ENCODE assay signal across 23 mouse cellular contexts in genomic region chr10:31555433-31555960, GRCm38 (mm10). TPM values are rescaled to one million over a fixed set of nuclear protein-coding genes. Genes with fewer than 3 reads are reported as not detected.
DNase-seq lines count a peak whose midpoint lies in the region; ATAC-seq and TF ChIP-seq lines count a peak whose summit lies in the region.
"Had no signal": no experiment of that assay in that cellular context is flagged by ENCODE, and none has a peak within 500 bp of the region (broad histone marks: within the 10 kb centered on the region; RNA-seq: fewer than 3 reads in every experiment).

No protein-coding gene starts in this region.

- H3K9ac ChIP-seq in heart, adult 2 months (ENCODE audit: low read depth, low read length): no peak overlapping the region
- no peak overlapping the region for H3K9ac ChIP-seq in heart, embryonic 11.5 days (ENCODE audit: low read depth, low read length)
- H3K9ac ChIP-seq in hindbrain, embryonic 12.5 days: no peak overlapping the region
- H3K9ac ChIP-seq: embryonic facial prominence, embryonic 12.5 days; forebrain, embryonic 13.5 days; forebrain, embryonic 15.5 days; forebrain, postnatal 0 days had no signal

- TF ChIP-seq POLR2A in heart, adult 2 months (IDR thresholded peaks at IDR 0.05; ENCODE audit: insufficient read depth, low read depth, low read length): no peak
- no peak for TF ChIP-seq POLR2A in myocyte (IDR thresholded peaks at IDR 0.05; ENCODE audit: insufficient read length, low read depth)

- H3K4me1 ChIP-seq in heart, adult 2 months (ENCODE audit: control insufficient read depth, insufficient read depth, low read length): no peaks in the 10 kb centered on the region
- no peaks in the 10 kb centered on the region for H3K4me1 ChIP-seq in heart, embryonic 11.5 days (ENCODE audit: control insufficient read depth, insufficient read depth, low read length)
- no peaks in the 10 kb centered on the region for H3K4me1 ChIP-seq in hindbrain, embryonic 12.5 days
- H3K4me1 ChIP-seq: embryonic facial prominence, embryonic 10.5 days; embryonic facial prominence, embryonic 12.5 days had no signal

- 80% methylated on average over 6 of the region's 6 CpGs for WGBS in heart, adult 2 months
- 74% methylated on average over 6 of the region's 6 CpGs for WGBS in heart, embryonic 11.5 days (ENCODE audit: insufficient replicate concordance)
- WGBS in hindbrain, embryonic 12.5 days: 87% methylated on average over 6 of the region's 6 CpGs

- TF ChIP-seq EP300 in heart, adult 2 months (IDR thresholded peaks at IDR 0.05; ENCODE audit: insufficient read depth, low read depth, low read length): no peak

- DNase-seq in heart, adult 2 months: no peak
- DNase-seq in adrenal gland, adult 18-20 months (ENCODE audit: low spot score in 2 of 2): no peak
- DNase-seq: adrenal gland, adult 8-10 months; adrenal gland, postnatal 14 days; adrenal gland, postnatal 36 days; cerebellum, adult 11-12 months; cerebellum, adult 2 months; cerebellum, adult 9-10 months; cerebellum, postnatal 10 days; cerebellum, postnatal 25 days; forebrain, postnatal 0 days had no signal

- intact Hi-C loops in heart, adult 2 months (cut with DNase I): no loop called here

- TF ChIP-seq CTCF in heart, adult 2 months (IDR thresholded peaks at IDR 0.05): 0 out of 2 replicates have a peak, but pooled peaks have one; percentile 7

- H3K9me3 ChIP-seq in heart, embryonic 11.5 days (replicated peaks; ENCODE audit: control insufficient read depth, low read length): no peaks in the 10 kb centered on the region
- no peaks in the 10 kb centered on the region for H3K9me3 ChIP-seq in hindbrain, embryonic 12.5 days (replicated peaks)
- H3K9me3 ChIP-seq: embryonic facial prominence, embryonic 10.5 days; embryonic facial prominence, embryonic 12.5 days; forebrain, embryonic 13.5 days; forebrain, embryonic 15.5 days; G1E had no signal

- H3K27me3 ChIP-seq in heart, adult 2 months (ENCODE audit: control insufficient read depth, insufficient read depth, low read length): no peaks in the 10 kb centered on the region
- no peaks in the 10 kb centered on the region for H3K27me3 ChIP-seq in heart, embryonic 11.5 days (ENCODE audit: control insufficient read depth, insufficient read depth, low read length)
- no peaks in the 10 kb centered on the region for H3K27me3 ChIP-seq in myocyte (ENCODE audit: control insufficient read depth, insufficient read depth, insufficient read length)
- H3K27me3 ChIP-seq in hindbrain, embryonic 12.5 days: no peaks in the 10 kb centered on the region
- H3K27me3 ChIP-seq: CH12.LX; embryonic facial prominence, embryonic 12.5 days; forebrain, embryonic 13.5 days; forebrain, embryonic 15.5 days had no signal

- H3ac ChIP-seq in myocyte (ENCODE audit: control insufficient read depth, insufficient read length): no peak overlapping the region

- no peak overlapping the region for H3K4me2 ChIP-seq in heart, embryonic 11.5 days
- H3K4me2 ChIP-seq in myocyte (ENCODE audit: low read depth): no peak overlapping the region
- no peak overlapping the region for H3K4me2 ChIP-seq in hindbrain, embryonic 12.5 days (replicated peaks)
- H3K4me2 ChIP-seq: embryonic facial prominence, embryonic 12.5 days; forebrain, embryonic 13.5 days; forebrain, embryonic 15.5 days had no signal

- no peaks in the 10 kb centered on the region; the same call in 1 of the 2 replicates for H3K79me2 ChIP-seq in heart, adult 2 months (replicated peaks; ENCODE audit: control insufficient read depth, insufficient read depth, low read length)
- peaks cover 100% of the 10 kb centered on the region for H3K79me2 ChIP-seq in myocyte (ENCODE audit: control insufficient read depth, insufficient read depth)

- no peaks in the 10 kb centered on the region for H3K36me3 ChIP-seq in heart, adult 2 months (ENCODE audit: control insufficient read depth, insufficient read depth, low read length)
- H3K36me3 ChIP-seq in heart, embryonic 11.5 days (ENCODE audit: control insufficient read depth, insufficient read depth, low read length): no peaks in the 10 kb centered on the region
- H3K36me3 ChIP-seq in myocyte (ENCODE audit: control insufficient read depth, insufficient read depth): no peaks in the 10 kb centered on the region
- H3K36me3 ChIP-seq in hindbrain, embryonic 12.5 days: no peaks in the 10 kb centered on the region
- H3K36me3 ChIP-seq: embryonic facial prominence, embryonic 10.5 days; embryonic facial prominence, embryonic 12.5 days; forebrain, embryonic 15.5 days; G1E had no signal

- no peak overlapping the region for H3K27ac ChIP-seq in heart, adult 2 months
- H3K27ac ChIP-seq in heart, embryonic 11.5 days (ENCODE audit: low read depth, low read length): no peak overlapping the region
- H3K27ac ChIP-seq in hindbrain, embryonic 12.5 days: no peak overlapping the region
- H3K27ac ChIP-seq: embryonic facial prominence, embryonic 10.5 days; embryonic facial prominence, embryonic 12.5 days; forebrain, embryonic 13.5 days; forebrain, embryonic 15.5 days had no signal

- no peak overlapping the region for H3K4me3 ChIP-seq in heart, adult 2 months
- H3K4me3 ChIP-seq in heart, embryonic 11.5 days (ENCODE audit: low read depth, low read length): no peak overlapping the region
- H3K4me3 ChIP-seq in myocyte: no peak overlapping the region
- no peak overlapping the region for H3K4me3 ChIP-seq in hindbrain, embryonic 12.5 days
- H3K4me3 ChIP-seq: embryonic facial prominence, embryonic 10.5 days; embryonic facial prominence, embryonic 12.5 days; forebrain, embryonic 13.5 days; forebrain, embryonic 15.5 days had no signal

- ATAC-seq in heart, embryonic 11.5 days (replicated peaks; ENCODE audit: insufficient number of reproducible peaks, low FRiP score, low TSS enrichment): no peak
- ATAC-seq in granulocyte monocyte progenitor cell, adult 5-6 weeks (replicated peaks; ENCODE audit: poor library complexity, severe bottlenecking): peak; percentile 57; the same call in 1 of the 2 replicates
- ATAC-seq in megakaryocyte-erythroid progenitor cell, adult 5-6 weeks (replicated peaks; ENCODE audit: low FRiP score, low TSS enrichment, poor library complexity, severe bottlenecking): no peak
- no peak for ATAC-seq in hindbrain, embryonic 12.5 days (ENCODE audit: low FRiP score)
- ATAC-seq: CD4-positive, CD25-positive, alpha-beta regulatory T cell, adult 4 months; forebrain, embryonic 13.5 days; forebrain, embryonic 15.5 days; forebrain, postnatal 0 days had no signal

TF ChIP-seq in myocyte, 11 proteins besides CTCF, POLR2A, EP300 and RAD21:
- no peak for TF ChIP-seq TCF3 (IDR thresholded peaks at IDR 0.05; ENCODE audit: insufficient read length, low read depth)
- peak; percentile 83 for TF ChIP-seq CEBPB (IDR thresholded peaks at IDR 0.05; ENCODE audit: insufficient read depth, poor library complexity, severe bottlenecking)

RNA-seq across cellular contexts. Expression of gene Rnf217, which starts 53.5 kb away (rescaled TPM):
- total RNA-seq in heart, adult 2 months (2021): 1 to 10 TPM; 3.7 to 4.0 TPM
- polyA plus RNA-seq in heart, adult 2 months (2012; rRNA removed): 1.1 and 2.5 TPM in 2 replicates
- 1.3 and 1.6 TPM in 2 replicates for polyA plus RNA-seq in heart, embryonic 11.5 days (2014; fragmentation: Nextera tagmentation; extraction: Ambion mirVana)
- 3.7 and 4.3 TPM in 2 replicates for total RNA-seq in granulocyte monocyte progenitor cell, adult 5-6 weeks (2014; fragmentation: Nextera tagmentation)
- total RNA-seq in granulocyte monocyte progenitor cell, adult 5-6 weeks (2017): 2.1 and 3.0 TPM in 2 replicates
- polyA plus RNA-seq in myocyte (2012; fragmentation: generic; extraction: Trizol): 5.8 TPM
- 10 to 100 TPM in 1 of 2 experiments, 1 to 10 TPM in 1; 8.7 to 10.1 TPM for total RNA-seq in adrenal gland, adult 18-20 months (2021)
- total RNA-seq in megakaryocyte-erythroid progenitor cell, adult 5-6 weeks (2014; fragmentation: Nextera tagmentation): 0.12 and 0.13 TPM in 2 replicates
- total RNA-seq in megakaryocyte-erythroid progenitor cell, adult 5-6 weeks (2017): 0.14 and 0.38 TPM in 2 replicates
- 2.3 and 2.4 TPM in 2 replicates for polyA plus RNA-seq in hindbrain, embryonic 12.5 days (2016; fragmentation: Nextera tagmentation; extraction: Ambion mirVana)
- total RNA-seq: CH12.LX had no signal
- polyA plus RNA-seq: G1E had no signal
